Comparison of ENCODE assay signal across 13 mouse cellular contexts in genomic region chr10:125912207-125912606, GRCm38 (mm10). TPM values are rescaled to one million over a fixed set of nuclear protein-coding genes. Genes with fewer than 3 reads are reported as not detected.
DNase-seq lines count a peak whose midpoint lies in the region; ATAC-seq and TF ChIP-seq lines count a peak whose summit lies in the region.
"Had no signal": no experiment of that assay in that cellular context is flagged by ENCODE, and none has a peak within 500 bp of the region (broad histone marks: within the 10 kb centered on the region; RNA-seq: fewer than 3 reads in every experiment).

No protein-coding gene starts in this region.

- no peak for TF ChIP-seq EP300 in lung, postnatal 0 days (IDR thresholded peaks at IDR 0.05)

- no peaks in the 10 kb centered on the region for H3K27me3 ChIP-seq in kidney, postnatal 0 days (ENCODE audit: insufficient read depth, low read length)
- no peaks in the 10 kb centered on the region for H3K27me3 ChIP-seq in hindbrain, embryonic 12.5 days
- H3K27me3 ChIP-seq in midbrain, embryonic 14.5 days (ENCODE audit: control insufficient read depth, insufficient read depth, low read length): no peaks in the 10 kb centered on the region
- no peaks in the 10 kb centered on the region for H3K27me3 ChIP-seq in lung, postnatal 0 days (replicated peaks; ENCODE audit: insufficient read depth, low read length)
- H3K27me3 ChIP-seq: embryonic facial prominence, embryonic 13.5 days; liver, embryonic 13.5 days had no signal

- DNase-seq in kidney, postnatal 0 days (ENCODE audit: low spot score): no peak
- DNase-seq in kidney, adult 9 months: no peak
- peak; percentile 77 for DNase-seq in brain, embryonic 14.5 days (ENCODE audit: low read depth)
- DNase-seq in midbrain, embryonic 14.5 days: peak; percentile 22
- no peak for DNase-seq in layer of hippocampus, adult 8-10 months (ENCODE audit: low spot score in 2 of 2)
- no peak for DNase-seq in lung, postnatal 0 days (ENCODE audit: low spot score)
- DNase-seq: cerebellum, adult 8-10 months; heart, adult 18-20 months; heart, postnatal 10 days; kidney, postnatal 14 days; liver, embryonic 13.5 days had no signal

- ATAC-seq in kidney, postnatal 0 days (replicated peaks; ENCODE audit: low FRiP score, low read depth): peak; percentile 13; the same call in 1 of the 2 replicates
- peak; percentile 89 for ATAC-seq in hindbrain, embryonic 12.5 days (ENCODE audit: low FRiP score)
- no peak for ATAC-seq in midbrain, embryonic 14.5 days (ENCODE audit: low FRiP score, low TSS enrichment)
- ATAC-seq in lung, postnatal 0 days: no peak

- no peaks in the 10 kb centered on the region for H3K9me3 ChIP-seq in kidney, postnatal 0 days (replicated peaks; ENCODE audit: low read length)
- H3K9me3 ChIP-seq in hindbrain, embryonic 12.5 days (replicated peaks): no peaks in the 10 kb centered on the region
- H3K9me3 ChIP-seq in midbrain, embryonic 14.5 days (ENCODE audit: control insufficient read depth, low read length): no peaks in the 10 kb centered on the region
- no peaks in the 10 kb centered on the region for H3K9me3 ChIP-seq in lung, postnatal 0 days (ENCODE audit: low read length)
- H3K9me3 ChIP-seq: embryonic facial prominence, embryonic 13.5 days; liver, embryonic 13.5 days had no signal

- H3K9ac ChIP-seq in kidney, postnatal 0 days (ENCODE audit: low read depth, low read length): no peak overlapping the region
- H3K9ac ChIP-seq in hindbrain, embryonic 12.5 days: no peak overlapping the region
- no peak overlapping the region for H3K9ac ChIP-seq in midbrain, embryonic 14.5 days (replicated peaks; ENCODE audit: low read length)
- no peak overlapping the region for H3K9ac ChIP-seq in lung, postnatal 0 days (replicated peaks; ENCODE audit: low read depth)
- H3K9ac ChIP-seq: embryonic facial prominence, embryonic 13.5 days; liver, embryonic 13.5 days had no signal

- TF ChIP-seq POLR2A in brain, embryonic 14.5 days (IDR thresholded peaks at IDR 0.05; ENCODE audit: borderline replicate concordance, extremely low read depth, insufficient read depth, insufficient read length, poor library complexity, severe bottlenecking): no peak

- H3K36me3 ChIP-seq in kidney, postnatal 0 days (ENCODE audit: insufficient read depth, low read length): no peaks in the 10 kb centered on the region
- no peaks in the 10 kb centered on the region for H3K36me3 ChIP-seq in hindbrain, embryonic 12.5 days
- no peaks in the 10 kb centered on the region for H3K36me3 ChIP-seq in midbrain, embryonic 14.5 days (ENCODE audit: control insufficient read depth, insufficient read depth, low read length)
- H3K36me3 ChIP-seq in lung, postnatal 0 days (ENCODE audit: insufficient read depth, low read length): no peaks in the 10 kb centered on the region
- H3K36me3 ChIP-seq: embryonic facial prominence, embryonic 13.5 days; liver, embryonic 13.5 days had no signal

- H3K4me2 ChIP-seq in kidney, postnatal 0 days (ENCODE audit: low read length): no peak overlapping the region
- H3K4me2 ChIP-seq in hindbrain, embryonic 12.5 days (replicated peaks): no peak overlapping the region
- no peak overlapping the region for H3K4me2 ChIP-seq in midbrain, embryonic 14.5 days (ENCODE audit: low read length)
- no peak overlapping the region for H3K4me2 ChIP-seq in lung, postnatal 0 days (replicated peaks; ENCODE audit: low read depth, low read length)
- H3K4me2 ChIP-seq: embryonic facial prominence, embryonic 13.5 days; liver, embryonic 13.5 days had no signal

- no peak overlapping the region for H3K27ac ChIP-seq in kidney, postnatal 0 days
- H3K27ac ChIP-seq in hindbrain, embryonic 12.5 days: no peak overlapping the region
- no peak overlapping the region for H3K27ac ChIP-seq in midbrain, embryonic 14.5 days (replicated peaks; ENCODE audit: low read depth, low read length)
- H3K27ac ChIP-seq in lung, postnatal 0 days (ENCODE audit: low read length): no peak overlapping the region
- H3K27ac ChIP-seq: embryonic facial prominence, embryonic 13.5 days; liver, embryonic 13.5 days had no signal

- peaks cover 4% of the 10 kb centered on the region; the same call in 1 of the 2 replicates for H3K4me1 ChIP-seq in kidney, postnatal 0 days (replicated peaks; ENCODE audit: insufficient read depth, low read length)
- peaks cover 7% of the 10 kb centered on the region for H3K4me1 ChIP-seq in hindbrain, embryonic 12.5 days
- no peaks in the 10 kb centered on the region for H3K4me1 ChIP-seq in midbrain, embryonic 14.5 days (ENCODE audit: control insufficient read depth, insufficient read depth, low read length)
- no peaks in the 10 kb centered on the region for H3K4me1 ChIP-seq in lung, postnatal 0 days (ENCODE audit: insufficient read depth, low read depth, low read length)
- H3K4me1 ChIP-seq: liver, embryonic 13.5 days had no signal

- H3K4me3 ChIP-seq in kidney, postnatal 0 days (replicated peaks; ENCODE audit: low read depth, low read length): no peak overlapping the region
- H3K4me3 ChIP-seq in hindbrain, embryonic 12.5 days: no peak overlapping the region
- no peak overlapping the region for H3K4me3 ChIP-seq in midbrain, embryonic 14.5 days (replicated peaks; ENCODE audit: low read depth, low read length)
- H3K4me3 ChIP-seq in lung, postnatal 0 days (ENCODE audit: low read depth, low read length): no peak overlapping the region
- H3K4me3 ChIP-seq: embryonic facial prominence, embryonic 13.5 days; liver, embryonic 13.5 days had no signal

- WGBS in kidney, postnatal 0 days: 29% methylated on average over 7 of the region's 7 CpGs
- WGBS in hindbrain, embryonic 12.5 days: 39% methylated on average over 7 of the region's 7 CpGs
- WGBS in midbrain, embryonic 14.5 days: 45% methylated on average over 7 of the region's 7 CpGs
- 60% methylated on average over 7 of the region's 7 CpGs for WGBS in lung, postnatal 0 days

- no peak for TF ChIP-seq CTCF in kidney, postnatal 0 days (IDR thresholded peaks at IDR 0.05; ENCODE audit: low read depth)
- TF ChIP-seq CTCF in brain, embryonic 14.5 days (IDR thresholded peaks at IDR 0.05; ENCODE audit: borderline replicate concordance, extremely low read depth, insufficient read depth, insufficient read length): no peak
- no peak for TF ChIP-seq CTCF in lung, postnatal 0 days (IDR thresholded peaks at IDR 0.05)

RNA-seq across cellular contexts. Expression of gene Lrig3, which starts 53.8 kb away (rescaled TPM):
- polyA plus RNA-seq in kidney, postnatal 0 days (2015; fragmentation: Nextera tagmentation; extraction: Ambion mirVana): 14.9 and 16.0 TPM in 2 replicates
- 5.8 and 8.0 TPM in 2 replicates for polyA plus RNA-seq in brain, embryonic 14.5 days (2012; rRNA removed)
- 24.3 and 28.1 TPM in 2 replicates for polyA plus RNA-seq in hindbrain, embryonic 12.5 days (2016; fragmentation: Nextera tagmentation; extraction: Ambion mirVana)
- polyA plus RNA-seq in midbrain, embryonic 14.5 days (2014; fragmentation: Nextera tagmentation; extraction: Ambion mirVana): 2.4 and 5.5 TPM in 2 replicates
- total RNA-seq in layer of hippocampus, adult 8-10 months (2022): 1 to 10 TPM; 4.3 to 5.0 (median 4.4) TPM
- polyA plus RNA-seq in lung, postnatal 0 days (2015; fragmentation: Nextera tagmentation; extraction: Ambion mirVana): 4.7 and 5.2 TPM in 2 replicates

Comparison
In these comparisons a context has a peak if more than half of its experiments do, and no peak if none do; other contexts are left out.
1. ATAC-seq: peak in kidney, postnatal 0 days (single experiment) and hindbrain, embryonic 12.5 days (single experiment); none in midbrain, embryonic 14.5 days (single experiment) and lung, postnatal 0 days (single experiment).
2. DNase-seq: peak in brain, embryonic 14.5 days (single experiment) and midbrain, embryonic 14.5 days (single experiment); none in kidney, postnatal 0 days (single experiment), kidney, adult 9 months (single experiment), layer of hippocampus, adult 8-10 months (0 of 2) and lung, postnatal 0 days (single experiment).